Mouse (Mus musculus): ENCODE measurements around the gene 4930519G04Rik. TPM values are rescaled to one million over a fixed set of nuclear protein-coding genes. Genes with fewer than 3 reads are reported as not detected.
"Not testable (repeated sequence)": the region's sequence is repeated elsewhere in the genome, so short reads cannot be mapped to it uniquely, and the experiment has no call there.

The 4930519G04Rik gene
- total RNA-seq (2021): not detected
- long read RNA-seq, experiment 1: 0 reads
- long read RNA-seq, experiment 2: 0 reads

- not testable (repeated sequence) for DNase-seq (ENCODE audit: low spot score)
These were observed at the start of gene 4930519G04Rik for GRCm38 (mm10) chr5:114853364-114853763. TSS of gene 4930519G04Rik (plus strand) at chr5:114853664.

GRCm38 (mm10) chr5:114804335-114804734 is 49.1 kb upstream of the 4930519G04Rik start:
- DNase-seq (ENCODE audit: low spot score): no peak

GRCm38 (mm10) chr5:114804958-114805357 is 48.5 kb upstream of the 4930519G04Rik start:
- peak; percentile 29 for DNase-seq (ENCODE audit: low spot score)

- DNase-seq (ENCODE audit: low spot score): peak; percentile 7
These were observed 47.8 kb upstream of the 4930519G04Rik start for GRCm38 (mm10) chr5:114805436-114806350.

GRCm38 (mm10) chr5:114806636-114807035 is 46.8 kb upstream of the 4930519G04Rik start:
- DNase-seq (ENCODE audit: low spot score): no peak

- no peak for DNase-seq (ENCODE audit: low spot score)
These were observed 46.4 kb upstream of the 4930519G04Rik start for GRCm38 (mm10) chr5:114807063-114807462.

- no peak for DNase-seq (ENCODE audit: low spot score)
These were observed 46.0 kb upstream of the 4930519G04Rik start for GRCm38 (mm10) chr5:114807468-114807867.

GRCm38 (mm10) chr5:114807893-114808292 is 45.6 kb upstream of the 4930519G04Rik start:
- no peak for DNase-seq (ENCODE audit: low spot score)

- DNase-seq (ENCODE audit: low spot score): no peak
These were observed 45.1 kb upstream of the 4930519G04Rik start for GRCm38 (mm10) chr5:114808385-114808784.

GRCm38 (mm10) chr5:114809181-114809756 is 44.2 kb upstream of the 4930519G04Rik start:
- DNase-seq (ENCODE audit: low spot score): no peak

GRCm38 (mm10) chr5:114809826-114810225 is 43.6 kb upstream of the 4930519G04Rik start:
- no peak for DNase-seq (ENCODE audit: low spot score)

- DNase-seq (ENCODE audit: low spot score): peak; percentile 73
These were observed 39.8 kb upstream of the 4930519G04Rik start for GRCm38 (mm10) chr5:114813525-114814181.

- DNase-seq (ENCODE audit: low spot score): no peak
These were observed 36.9 kb upstream of the 4930519G04Rik start for GRCm38 (mm10) chr5:114816599-114816998.

GRCm38 (mm10) chr5:114818124-114818523 is 35.3 kb upstream of the 4930519G04Rik start:
- DNase-seq (ENCODE audit: low spot score): no peak

- peak; percentile 31 for DNase-seq (ENCODE audit: low spot score)
These were observed 30.4 kb upstream of the 4930519G04Rik start, which contains the start of gene 1500011B03Rik for GRCm38 (mm10) chr5:114822796-114823688. TSS of gene 1500011B03Rik (minus strand) at chr5:114823468.

- DNase-seq (ENCODE audit: low spot score): peak; percentile 34
These were observed 29.3 kb upstream of the 4930519G04Rik start for GRCm38 (mm10) chr5:114824197-114824596.

- DNase-seq (ENCODE audit: low spot score): no peak
These were observed 27.3 kb upstream of the 4930519G04Rik start for GRCm38 (mm10) chr5:114825978-114826691.

GRCm38 (mm10) chr5:114827427-114827826 is 26.0 kb upstream of the 4930519G04Rik start:
- no peak for DNase-seq (ENCODE audit: low spot score)

- DNase-seq (ENCODE audit: low spot score): no peak
These were observed 23.7 kb upstream of the 4930519G04Rik start for GRCm38 (mm10) chr5:114829740-114830139.

- no peak for DNase-seq (ENCODE audit: low spot score)
These were observed 16.6 kb upstream of the 4930519G04Rik start for GRCm38 (mm10) chr5:114836886-114837285.
